Mouse (Mus musculus) liver, adult 2 months (tissue): ENCODE measurements at regions not wholly inside any gene's neighbourhood (a gene's known extent, or its start where the extent isn't known, plus 50 kb on each side); places are given as distances from the start of the nearest gene placed in this dataset.

Source experiments
- CTCF ChIP-seq: fragments of 200-500 bp; IDR thresholded peaks from 2 replicates; pipeline ENCODE4 v1.5.1; 2011; ENCODE audit warnings: low read depth, low read length, control low read depth
- POLR2A ChIP-seq: fragments of 200-500 bp; IDR thresholded peaks from 2 replicates; pipeline ENCODE4 v1.6.1; 2011; ENCODE audit warnings: low read length, control low read depth; ENCODE audit not compliant: insufficient read depth; ENCODE audit errors: extremely low read depth

- peak; percentile 20 for TF ChIP-seq CTCF
- TF ChIP-seq POLR2A = no peak
Measured at GRCm38 (mm10) chr9:111745206-111745605, 55.1 kb upstream of the Stac start.
